Mouse (Mus musculus) MEL (cell line): ENCODE measurements around the gene Abhd4. TPM values are rescaled to one million over a fixed set of nuclear protein-coding genes. Genes with fewer than 3 reads are reported as not detected.
A peak's percentile ranks its signal among the peaks of the same experiment; 100 is the strongest.

Experiments used
- DNase-seq: peaks from one replicate; pipeline ENCODE4 v3.0.0; 2011; ENCODE audit warnings: low read depth, low spot score
- H3K27ac ChIP-seq: 2 replicates; pipeline ENCODE4 v1.5.1; 2012; ENCODE audit warnings: low read depth, mild to moderate bottlenecking, control low read depth, low read length, moderate library complexity; ENCODE audit not compliant: control insufficient read depth
- H3K27me3 ChIP-seq, 2 experiments: fragments of 150-350 bp in 1 of 2; sonication (generic) in 1 of 2; 2 replicates each; pipeline ENCODE4 v1.6.1; 2012; ENCODE audit warnings: low read length in 2 of 2, mild to moderate bottlenecking in 2 of 2, improper control_type of control experiment in 1 of 2, moderate library complexity in 1 of 2; ENCODE audit not compliant: insufficient read depth in 2 of 2, control insufficient read depth in 1 of 2
- H3K36me3 ChIP-seq, 2 experiments: 2 replicates each; pipeline ENCODE4 v1.6.1; 2012 to 2014; ENCODE audit warnings: low read length in 2 of 2, improper control_type of control experiment in 1 of 2, inconsistent platforms in 1 of 2, mild to moderate bottlenecking in 1 of 2; ENCODE audit not compliant: insufficient read depth in 2 of 2, control insufficient read depth in 1 of 2
- H3K4me1 ChIP-seq, 2 experiments: fragments of 150-350 bp in 1 of 2; sonication (generic) in 1 of 2; 2 replicates each; pipeline ENCODE4 v1.6.1; 2012; ENCODE audit warnings: low read length in 2 of 2, improper control_type of control experiment in 1 of 2, mild to moderate bottlenecking in 1 of 2; ENCODE audit not compliant: insufficient read depth in 2 of 2, control insufficient read depth in 1 of 2
- H3K4me3 ChIP-seq, 2 experiments: fragments of 150-350 bp in 1 of 2; sonication (generic) in 1 of 2; 2 replicates each; pipeline ENCODE4 v1.5.1; 2012; ENCODE audit warnings: low read depth in 2 of 2, low read length in 2 of 2, mild to moderate bottlenecking in 2 of 2, moderate library complexity in 2 of 2, control low read depth in 1 of 2, improper control_type of control experiment in 1 of 2; ENCODE audit not compliant: control insufficient read depth in 1 of 2, insufficient read depth in 1 of 2
- H3K79me2 ChIP-seq: 2 replicates; pipeline ENCODE4 v1.6.1; 2012; ENCODE audit warnings: mild to moderate bottlenecking, low read length, moderate library complexity; ENCODE audit not compliant: control insufficient read depth, poor library complexity, insufficient read depth
- H3K9ac ChIP-seq: 2 replicates; pipeline ENCODE4 v1.6.1; 2012; ENCODE audit warnings: low read depth, mild to moderate bottlenecking, control low read depth, low read length, moderate library complexity; ENCODE audit not compliant: control insufficient read depth, poor library complexity, severe bottlenecking
- H3K9me3 ChIP-seq: fragments of 150-350 bp; sonication (generic); replicated peaks from 2 replicates; pipeline ENCODE4 v1.6.1; 2012; ENCODE audit warnings: mild to moderate bottlenecking, low read length, improper control_type of control experiment, moderate library complexity; ENCODE audit not compliant: insufficient read depth
- CHD1 ChIP-seq: IDR thresholded peaks from 2 replicates; pipeline ENCODE4 v1.6.1; 2012; ENCODE audit warnings: low read depth, mild to moderate bottlenecking, inconsistent platforms, low read length, improper control_type of control experiment
- CTCF ChIP-seq, 3 experiments: IDR thresholded peaks in 2 of 3; conservative IDR thresholded peaks in 1 of 3; 2 replicates each; pipeline ENCODE4 v1.5.1; 2011 to 2012; ENCODE audit warnings: low read length in 3 of 3, low read depth in 2 of 3, mild to moderate bottlenecking in 2 of 3, improper control_type of control experiment in 1 of 3, inconsistent platforms in 1 of 3, mixed read lengths in 1 of 3, moderate library complexity in 1 of 3; ENCODE audit not compliant: control insufficient read depth in 1 of 3, insufficient read depth in 1 of 3, poor library complexity in 1 of 3, severe bottlenecking in 1 of 3
- ELF1 ChIP-seq: IDR thresholded peaks from 2 replicates; pipeline ENCODE4 v1.6.1; 2014; ENCODE audit warnings: low read depth, mild to moderate bottlenecking, inconsistent platforms, low read length, improper control_type of control experiment, moderate library complexity
- GABPA ChIP-seq: IDR thresholded peaks from 2 replicates; pipeline ENCODE4 v1.6.1; 2012; ENCODE audit warnings: low read depth, mild to moderate bottlenecking, inconsistent platforms, low read length, improper control_type of control experiment, moderate library complexity
- GATA1 ChIP-seq: IDR thresholded peaks from 2 replicates; pipeline ENCODE4 v1.6.1; 2011; ENCODE audit warnings: low read depth, low read length, improper control_type of control experiment
- MAFK ChIP-seq: IDR thresholded peaks from 2 replicates; pipeline ENCODE4 v1.6.1; 2011; ENCODE audit warnings: low read depth, mild to moderate bottlenecking, low read length, improper control_type of control experiment, borderline replicate concordance
- MAX ChIP-seq: IDR thresholded peaks from 2 replicates; pipeline ENCODE4 v1.6.1; 2011; ENCODE audit warnings: low read length, improper control_type of control experiment
- MAZ ChIP-seq: IDR thresholded peaks from 2 replicates; pipeline ENCODE4 v1.6.1; 2012; ENCODE audit warnings: low read depth, mild to moderate bottlenecking, inconsistent platforms, low read length, improper control_type of control experiment
- MXI1 ChIP-seq: IDR thresholded peaks from 2 replicates; pipeline ENCODE4 v1.6.1; 2011; ENCODE audit warnings: mild to moderate bottlenecking, low read depth, low read length, improper control_type of control experiment
- MYB ChIP-seq: IDR thresholded peaks from 2 replicates; pipeline ENCODE4 v1.6.1; 2011; ENCODE audit warnings: mild to moderate bottlenecking, low read depth, low read length, improper control_type of control experiment
- MYC ChIP-seq: IDR thresholded peaks from 2 replicates; pipeline ENCODE4 v1.6.1; 2011; ENCODE audit warnings: low read depth, mild to moderate bottlenecking, low read length, improper control_type of control experiment, moderate library complexity
- NRF1 ChIP-seq: IDR thresholded peaks from 2 replicates; pipeline ENCODE4 v1.6.1; 2014; ENCODE audit warnings: low read depth, mild to moderate bottlenecking, inconsistent platforms, low read length, improper control_type of control experiment, moderate library complexity; ENCODE audit not compliant: poor library complexity, insufficient read depth, severe bottlenecking
- POLR2A ChIP-seq, 2 experiments: IDR thresholded peaks; 2 replicates each; pipeline ENCODE4 v1.6.1; 2011 to 2012; ENCODE audit warnings: low read length in 2 of 2, mild to moderate bottlenecking in 2 of 2, control low read depth in 1 of 2, improper control_type of control experiment in 1 of 2, low read depth in 1 of 2, moderate library complexity in 1 of 2; ENCODE audit not compliant: control insufficient read depth in 1 of 2, insufficient read depth in 1 of 2, poor library complexity in 1 of 2
- POLR2AphosphoS2 ChIP-seq: IDR thresholded peaks from 2 replicates; pipeline ENCODE4 v1.6.1; 2011; ENCODE audit warnings: low read length, improper control_type of control experiment
- RCOR1 ChIP-seq: IDR thresholded peaks from 2 replicates; pipeline ENCODE4 v1.6.1; 2012; ENCODE audit warnings: low read depth, mild to moderate bottlenecking, inconsistent platforms, low read length, improper control_type of control experiment
- TAL1 ChIP-seq: IDR thresholded peaks from 2 replicates; pipeline ENCODE4 v1.6.1; 2012; ENCODE audit warnings: mild to moderate bottlenecking, inconsistent platforms, low read length, moderate library complexity, mixed read lengths
- UBTF ChIP-seq: IDR thresholded peaks from 2 replicates; pipeline ENCODE4 v1.6.1; 2012; ENCODE audit warnings: low read depth, mild to moderate bottlenecking, inconsistent platforms, low read length, improper control_type of control experiment, moderate library complexity, borderline replicate concordance; ENCODE audit not compliant: insufficient read depth
- USF1 ChIP-seq: IDR thresholded peaks from 2 replicates; pipeline ENCODE4 v1.6.1; 2014; ENCODE audit warnings: low read depth, mild to moderate bottlenecking, inconsistent platforms, low read length, improper control_type of control experiment, moderate library complexity
- ZC3H11A ChIP-seq: IDR thresholded peaks from 2 replicates; pipeline ENCODE4 v1.6.1; 2012; ENCODE audit warnings: low read depth, mild to moderate bottlenecking, inconsistent platforms, low read length, improper control_type of control experiment
- ZMIZ1 ChIP-seq: IDR thresholded peaks from 2 replicates; pipeline ENCODE4 v1.6.1; 2012; ENCODE audit warnings: low read depth, mild to moderate bottlenecking, inconsistent platforms, low read length, improper control_type of control experiment, moderate library complexity
- polyA plus RNA-seq, 2 experiments: library from polyadenylated mRNA; stranded (reverse) in 1 of 2; unstranded in 1 of 2; fragments of >175 nt in 1 of 2; fragments of >200 nt in 1 of 2; gene quantifications; 2 replicates each; pipeline versions ENCODE4 v1.2.1 to v1.2.4; 2012; ENCODE audit warnings: low replicate concordance in 2 of 2, low read depth in 1 of 2; ENCODE audit not compliant: insufficient read length in 2 of 2, insufficient read depth in 1 of 2, missing spikeins in 1 of 2
- total RNA-seq: library from RNA; depleted of rRNA; stranded (reverse); fragments of 300-350 nt; gene quantifications from 2 replicates; pipeline ENCODE4 v1.2.3, GENCODE M21; 2012

Abhd4 gene
- total and polyA plus RNA-seq, 3 experiments, result 13.1 to 32.0 TPM; not detected in 1

DNA sequence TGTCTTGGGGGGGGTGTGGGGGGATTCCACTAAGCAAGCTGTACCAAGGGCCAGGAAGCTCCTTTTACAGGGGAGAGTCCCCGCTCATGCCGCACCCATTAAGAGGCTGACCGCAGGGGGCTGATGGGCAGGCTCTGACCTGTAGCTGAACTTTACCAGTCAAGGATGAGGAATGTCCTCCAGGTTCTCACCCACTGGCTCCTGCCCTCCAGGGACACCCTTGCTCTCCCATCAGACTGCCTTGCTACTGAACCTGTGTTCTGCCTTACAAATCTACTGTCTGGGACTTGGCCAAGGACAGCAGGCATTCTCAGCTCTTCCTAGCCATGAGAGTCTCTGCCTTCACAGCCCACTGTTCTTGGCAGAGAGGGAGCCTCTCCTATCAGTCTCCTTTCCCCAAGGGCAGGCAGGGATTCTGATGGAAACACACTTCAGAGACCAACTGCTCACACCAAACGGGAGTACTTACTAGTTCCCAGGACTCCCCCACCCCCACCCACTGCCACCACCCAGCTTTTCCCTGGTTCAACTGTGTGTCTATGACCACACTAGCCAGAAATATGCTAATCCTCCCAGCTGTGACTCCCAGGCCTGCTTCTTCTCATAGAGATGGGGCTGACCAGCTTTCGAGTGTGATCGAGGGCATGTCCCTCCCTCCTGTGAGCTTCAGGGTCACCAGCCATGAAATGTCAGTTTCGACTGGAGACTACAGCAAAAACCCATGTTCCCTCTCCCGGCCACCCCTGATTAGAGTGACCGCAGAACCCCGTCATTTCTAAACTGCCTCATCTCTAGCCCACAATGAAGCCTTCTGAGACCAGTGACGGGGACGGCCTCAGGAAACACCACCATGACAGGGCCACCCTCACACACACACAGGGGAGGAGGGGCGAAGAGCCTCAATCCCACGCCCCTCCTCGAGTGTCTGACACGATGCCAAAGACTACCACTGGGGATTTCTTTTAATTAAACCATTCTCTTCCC, 29.2 kb upstream of the Abhd4 start:
- TF ChIP-seq TAL1 (no peak), ZC3H11A (no peak), POLR2A (IDR thresholded peaks at IDR 0.05; ENCODE audit: control insufficient read depth in 1 of 2, insufficient read depth in 1 of 2, low read depth in 1 of 2, low read length in 2 of 2, poor library complexity in 1 of 2) (no peak)
- TF ChIP-seq, all 39 proteins: peak for 0
- Histone ChIP-seq H3K9ac (no peak overlapping the region), H3K9me3 (no peaks in the 10 kb centered on the region), H3K79me2 (no peaks in the 10 kb centered on the region), H3K36me3 (peaks cover 0 to 21% of the 10 kb centered on the region in 2 experiments; a peak in 2 of 4 replicates), H3K4me1 (peaks cover 11 to 34% of the 10 kb centered on the region in 2 experiments), H3K27me3 (no peaks in the 10 kb centered on the region), H3K4me3 (no peak overlapping the region), H3K27ac (no peak overlapping the region)
- no peak for DNase-seq

DNA sequence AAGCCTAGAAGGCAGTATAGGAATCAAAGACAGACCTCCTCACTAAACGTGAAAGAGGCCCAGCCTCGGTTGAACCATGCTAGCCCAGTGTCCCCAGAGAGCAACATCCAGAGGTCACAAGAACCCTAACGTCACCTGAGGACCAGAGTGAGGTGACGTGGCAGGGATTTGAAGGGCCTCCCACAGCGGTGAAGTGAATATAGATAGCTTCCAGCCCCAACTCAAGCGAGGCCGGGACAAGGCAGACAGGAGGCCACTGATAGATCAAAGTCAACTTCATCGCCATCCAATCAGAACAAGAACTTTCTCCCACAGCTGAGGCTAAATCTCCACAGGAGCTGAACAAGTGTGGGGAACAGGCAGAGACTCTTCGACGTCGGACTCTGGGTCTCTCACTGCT, 28.3 kb upstream of the Abhd4 start:
- no peaks in the 10 kb centered on the region for H3K79me2 ChIP-seq
- H3K4me3 ChIP-seq, result no peak overlapping the region
- peaks cover 8 to 27% of the 10 kb centered on the region in 2 experiments for H3K4me1 ChIP-seq
- H3K36me3 ChIP-seq, result peaks cover 0 to 19% of the 10 kb centered on the region in 2 experiments; a peak in 2 of 4 replicates
- no peak for TF ChIP-seq CHD1
- no peak for TF ChIP-seq RCOR1
- no peak for TF ChIP-seq POLR2AphosphoS2
- TF ChIP-seq MXI1, result no peak
- no peak for TF ChIP-seq GATA1
- H3K9me3 ChIP-seq, result no peaks in the 10 kb centered on the region
- no peak overlapping the region for H3K27ac ChIP-seq
- no peak overlapping the region for H3K9ac ChIP-seq
- H3K27me3 ChIP-seq, result no peaks in the 10 kb centered on the region
- no peak for DNase-seq

DNA sequence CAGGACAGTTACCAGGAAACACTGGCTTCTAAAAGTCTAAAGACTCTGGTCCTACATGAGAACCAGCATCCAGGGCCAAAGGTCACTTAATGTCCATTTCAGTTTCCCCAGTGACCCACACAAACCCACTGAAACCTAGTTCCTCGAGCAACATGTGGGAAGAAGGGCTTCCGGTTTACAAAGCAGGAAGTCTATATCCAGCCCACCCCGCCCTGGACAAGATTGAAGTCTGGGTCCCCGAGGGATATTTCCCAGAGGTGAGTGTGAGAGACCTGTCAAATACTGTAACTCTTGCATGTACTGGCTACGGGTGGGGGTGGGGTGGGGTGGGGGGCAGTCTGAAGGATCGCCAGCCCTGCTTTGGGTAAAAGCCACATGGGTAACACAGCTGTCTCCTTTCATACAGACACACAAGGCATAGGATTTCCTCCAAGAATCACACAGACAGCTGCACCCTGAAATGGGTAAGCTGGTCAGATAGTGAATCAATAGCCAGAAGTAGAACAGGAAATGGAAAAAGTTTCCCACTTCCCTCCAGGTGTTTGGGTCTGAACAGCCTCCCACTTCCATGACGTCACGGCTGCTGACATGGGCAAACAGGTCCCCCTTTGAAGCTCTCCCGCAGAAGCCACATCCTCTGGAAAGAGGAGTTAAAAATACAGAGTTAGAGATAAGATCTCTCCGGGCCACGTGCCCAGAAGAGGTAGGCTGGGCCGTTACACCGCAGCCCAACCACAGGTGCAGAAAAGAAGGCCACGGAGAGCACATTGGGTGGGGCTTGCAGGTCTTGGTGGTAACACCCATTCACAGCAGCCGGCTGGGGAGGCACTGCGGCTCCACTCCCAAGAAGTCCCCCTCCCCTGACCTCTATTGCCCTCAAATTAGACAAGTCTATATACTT, 26.8 kb upstream of the Abhd4 start:
- H3K27me3 ChIP-seq, result no peaks in the 10 kb centered on the region
- no peaks in the 10 kb centered on the region for H3K9me3 ChIP-seq
- H3K79me2 ChIP-seq, result no peaks in the 10 kb centered on the region
- H3K27ac ChIP-seq, result peak overlapping the region; percentile 94
- peak; percentile 95 for DNase-seq
- peak overlapping the region; percentile 71 for H3K9ac ChIP-seq
- H3K4me3 ChIP-seq, result peak overlapping the region; percentile 48 to 75
- H3K4me1 ChIP-seq, result peaks cover 4 to 15% of the 10 kb centered on the region in 2 experiments; a peak in 3 of 4 replicates
- H3K36me3 ChIP-seq, result peaks cover 0 to 9% of the 10 kb centered on the region in 2 experiments; a peak in 2 of 4 replicates
- TF ChIP-seq MYB (peak; percentile 87), UBTF (no peak), CTCF (IDR thresholded peaks at IDR 0.05 in 2 of 3, conservative IDR thresholded peaks at IDR 0.05 in 1 of 3; ENCODE audit: control insufficient read depth in 1 of 3, insufficient read depth in 1 of 3, low read depth in 2 of 3, low read length in 3 of 3, poor library complexity in 1 of 3, severe bottlenecking in 1 of 3) (no peak), ELF1 (no peak), MYC (peak; percentile 88), ZMIZ1 (no peak), GABPA (no peak), NRF1 (no peak), MAX (peak; percentile 89), USF1 (peak; percentile 95), RCOR1 (peak; percentile 81), MAZ (peak; percentile 44; the same call in 1 of the 2 replicates), CHD1 (no peak), POLR2A (IDR thresholded peaks at IDR 0.05; ENCODE audit: control insufficient read depth in 1 of 2, insufficient read depth in 1 of 2, low read depth in 1 of 2, low read length in 2 of 2, poor library complexity in 1 of 2) (peak in 1 of 2 experiments; percentile 22; a peak in 1 of 4 replicates), TAL1 (no peak; the same call in 1 of the 2 replicates), MAFK (peak; percentile 86)
